Comparison of ENCODE assay signal across 8 mouse cellular contexts in genomic region chr13:51170691-51171680, GRCm38 (mm10). TPM values are rescaled to one million over a fixed set of nuclear protein-coding genes. Genes with fewer than 3 reads are reported as not detected.
DNase-seq lines count a peak whose midpoint lies in the region; ATAC-seq and TF ChIP-seq lines count a peak whose summit lies in the region.

TSS of gene Nxnl2 (plus strand) at chr13:51171022.

- peak; percentile 71 for ATAC-seq in forebrain, embryonic 14.5 days
- ATAC-seq in hindbrain, embryonic 12.5 days (ENCODE audit: low FRiP score): peak; percentile 61
- ATAC-seq in limb, embryonic 13.5 days (ENCODE audit: low FRiP score, low read depth): peak; percentile 86
- peak; percentile 81 for ATAC-seq in midbrain, embryonic 13.5 days

- H3K36me3 ChIP-seq in forebrain, embryonic 14.5 days (ENCODE audit: control insufficient read depth, insufficient read depth, low read length): no peaks in the 10 kb centered on the region
- H3K36me3 ChIP-seq in hindbrain, embryonic 12.5 days: no peaks in the 10 kb centered on the region
- H3K36me3 ChIP-seq in limb, embryonic 13.5 days: no peaks in the 10 kb centered on the region
- H3K36me3 ChIP-seq in midbrain, embryonic 13.5 days: no peaks in the 10 kb centered on the region
- no peaks in the 10 kb centered on the region for H3K36me3 ChIP-seq in spleen, adult 2 months (ENCODE audit: control insufficient read depth, insufficient read depth, low read length)

- H3K4me3 ChIP-seq in bone marrow macrophage, adult 2 months (ENCODE audit: insufficient read depth, low read length): peak within 1 kb of the TSS; percentile 26
- H3K4me3 ChIP-seq in forebrain, embryonic 14.5 days (ENCODE audit: low read depth, low read length): peak within 1 kb of the TSS; percentile 44
- peak within 1 kb of the TSS; percentile 40 for H3K4me3 ChIP-seq in hindbrain, embryonic 12.5 days
- peak within 1 kb of the TSS; percentile 48 for H3K4me3 ChIP-seq in limb, embryonic 13.5 days
- peak within 1 kb of the TSS; percentile 47 for H3K4me3 ChIP-seq in midbrain, embryonic 13.5 days (replicated peaks)
- H3K4me3 ChIP-seq in spleen, adult 2 months (ENCODE audit: extremely low read depth, insufficient read depth, insufficient read length): peak within 1 kb of the TSS; percentile 65

- no peaks in the 10 kb centered on the region for H3K4me1 ChIP-seq in bone marrow macrophage, adult 2 months (ENCODE audit: control insufficient read depth, insufficient read depth, low read length)
- H3K4me1 ChIP-seq in forebrain, embryonic 14.5 days (ENCODE audit: control insufficient read depth, insufficient read depth, low read length): peaks cover 11% of the 10 kb centered on the region
- H3K4me1 ChIP-seq in hindbrain, embryonic 12.5 days: peaks cover 13% of the 10 kb centered on the region
- peaks cover 24% of the 10 kb centered on the region for H3K4me1 ChIP-seq in limb, embryonic 13.5 days
- H3K4me1 ChIP-seq in midbrain, embryonic 13.5 days (replicated peaks): peaks cover 15% of the 10 kb centered on the region
- H3K4me1 ChIP-seq in spleen, adult 2 months (ENCODE audit: control insufficient read depth, insufficient read depth, insufficient read length): peaks cover 4% of the 10 kb centered on the region; the same call in 1 of the 2 replicates

- no peak for TF ChIP-seq CTCF in bone marrow macrophage, adult 2 months (IDR thresholded peaks at IDR 0.05; ENCODE audit: low read depth, low read length)
- peak; percentile 58; the same call in 1 of the 2 replicates for TF ChIP-seq CTCF in spleen, adult 2 months (IDR thresholded peaks at IDR 0.05; ENCODE audit: extremely low read depth, insufficient read depth, insufficient read length, insufficient replicate concordance)

- H3K4me2 ChIP-seq in forebrain, embryonic 14.5 days (ENCODE audit: low read length): peak within 1 kb of the TSS; percentile 96
- H3K4me2 ChIP-seq in hindbrain, embryonic 12.5 days (replicated peaks): peak within 1 kb of the TSS; percentile 86
- H3K4me2 ChIP-seq in limb, embryonic 13.5 days (replicated peaks): peak within 1 kb of the TSS; percentile 85
- H3K4me2 ChIP-seq in midbrain, embryonic 13.5 days (replicated peaks): peak within 1 kb of the TSS; percentile 95

- no peak within 1 kb of the TSS for H3K27ac ChIP-seq in bone marrow macrophage, adult 2 months (ENCODE audit: insufficient read depth, low read depth, low read length)
- no peak within 1 kb of the TSS for H3K27ac ChIP-seq in forebrain, embryonic 14.5 days (ENCODE audit: low read depth, low read length)
- no peak within 1 kb of the TSS for H3K27ac ChIP-seq in hindbrain, embryonic 12.5 days
- H3K27ac ChIP-seq in limb, embryonic 13.5 days: no peak within 1 kb of the TSS
- H3K27ac ChIP-seq in midbrain, embryonic 13.5 days: no peak within 1 kb of the TSS
- no peak within 1 kb of the TSS for H3K27ac ChIP-seq in spleen, adult 2 months (ENCODE audit: insufficient read depth, low read length)

- DNase-seq in MN1 (ENCODE audit: low spot score): peak; percentile 60
- DNase-seq in forebrain, embryonic 14.5 days (ENCODE audit: low spot score): peak; percentile 54
- DNase-seq in spleen, adult 2 months (ENCODE audit: low read depth in 1 of 2, low spot score in 2 of 2): peak in 1 of 2 experiments; percentile 69
- DNase-seq in frontal cortex, postnatal 25 days (ENCODE audit: low spot score in 2 of 2): no peak

- H3K27me3 ChIP-seq in forebrain, embryonic 14.5 days (replicated peaks; ENCODE audit: control insufficient read depth, insufficient read depth, low read length): peaks cover 4% of the 10 kb centered on the region; the same call in 1 of the 2 replicates
- H3K27me3 ChIP-seq in hindbrain, embryonic 12.5 days: peaks cover 34% of the 10 kb centered on the region
- peaks cover 13% of the 10 kb centered on the region for H3K27me3 ChIP-seq in limb, embryonic 13.5 days
- H3K27me3 ChIP-seq in midbrain, embryonic 13.5 days: peaks cover 43% of the 10 kb centered on the region
- peaks cover 2% of the 10 kb centered on the region; the same call in 1 of the 2 replicates for H3K27me3 ChIP-seq in spleen, adult 2 months (ENCODE audit: control insufficient read depth, insufficient read depth, low read length)

- H3K9me3 ChIP-seq in forebrain, embryonic 14.5 days (replicated peaks; ENCODE audit: control insufficient read depth, low read length): no peaks in the 10 kb centered on the region
- H3K9me3 ChIP-seq in hindbrain, embryonic 12.5 days (replicated peaks): no peaks in the 10 kb centered on the region
- peaks cover 4% of the 10 kb centered on the region; the same call in 1 of the 2 replicates for H3K9me3 ChIP-seq in limb, embryonic 13.5 days
- no peaks in the 10 kb centered on the region for H3K9me3 ChIP-seq in midbrain, embryonic 13.5 days

- TF ChIP-seq POLR2A in bone marrow macrophage, adult 2 months (IDR thresholded peaks at IDR 0.05; ENCODE audit: borderline replicate concordance, low read depth, low read length): no peak
- no peak for TF ChIP-seq POLR2A in spleen, adult 2 months (IDR thresholded peaks at IDR 0.05; ENCODE audit: low read depth, low read length)

- H3K9ac ChIP-seq in forebrain, embryonic 14.5 days (ENCODE audit: low read length): peak within 1 kb of the TSS; percentile 51
- peak within 1 kb of the TSS; percentile 29 for H3K9ac ChIP-seq in hindbrain, embryonic 12.5 days
- peak within 1 kb of the TSS; percentile 70 for H3K9ac ChIP-seq in limb, embryonic 13.5 days
- peak within 1 kb of the TSS; percentile 50 for H3K9ac ChIP-seq in midbrain, embryonic 13.5 days (replicated peaks)

- WGBS in forebrain, embryonic 14.5 days: 1% methylated on average over 55 of the region's 64 CpGs
- WGBS in hindbrain, embryonic 12.5 days: under 1% methylated on average over 64 of the region's 64 CpGs
- under 1% methylated on average over 56 of the region's 64 CpGs for WGBS in limb, embryonic 13.5 days
- WGBS in midbrain, embryonic 13.5 days: under 1% methylated on average over 64 of the region's 64 CpGs
- WGBS in spleen, adult 2 months: 2% methylated on average over 64 of the region's 64 CpGs

RNA-seq across cellular contexts. Expression of gene Nxnl2, which starts in this region (rescaled TPM):
- polyA plus RNA-seq in bone marrow macrophage, adult 2 months (2012; ENCODE audit: insufficient read depth, insufficient read length, missing spikeins): not detected in 2 replicates
- polyA plus RNA-seq in forebrain, embryonic 14.5 days (2014; fragmentation: Nextera tagmentation; extraction: Ambion mirVana): 0.91 and 1.1 TPM in 2 replicates
- polyA plus RNA-seq in hindbrain, embryonic 12.5 days (2016; fragmentation: Nextera tagmentation; extraction: Ambion mirVana): 2.0 and 2.5 TPM in 2 replicates
- 10.0 and 11.3 TPM in 2 replicates for polyA plus RNA-seq in limb, embryonic 13.5 days (2015; fragmentation: Nextera tagmentation; extraction: Ambion mirVana)
- polyA plus RNA-seq in midbrain, embryonic 13.5 days (2015; fragmentation: Nextera tagmentation; extraction: Ambion mirVana): 0.50 and 0.67 TPM in 2 replicates
- polyA plus RNA-seq in spleen, adult 2 months (2012; rRNA removed): 1.1 and 1.4 TPM in 2 replicates

Comparison
In these comparisons a context has a peak if more than half of its experiments do, and no peak if none do; other contexts are left out.
1. Peak in ATAC-seq, H3K4me3 ChIP-seq, H3K9ac ChIP-seq and H3K4me2 ChIP-seq in midbrain, embryonic 13.5 days; RNA of the gene not detected or under 1 TPM.
2. DNase-seq: peak in MN1 (single experiment) and forebrain, embryonic 14.5 days (single experiment); none in frontal cortex, postnatal 25 days (0 of 2).
3. Peak in every context shown above with its lines, with median percentiles within 50 percentile points of each other: H3K4me3 ChIP-seq, ATAC-seq, H3K4me2 ChIP-seq and H3K9ac ChIP-seq.